Mouse (Mus musculus) thymus, postnatal 4 days (tissue): ENCODE measurements around the gene Ccdc9b.
A peak's percentile ranks its signal among the peaks of the same experiment; 100 is the strongest.

ENCODE experiments used
- DNase-seq: peaks from one replicate; pipeline ENCODE4 v3.0.0; 2021

Gene Ccdc9b

DNA sequence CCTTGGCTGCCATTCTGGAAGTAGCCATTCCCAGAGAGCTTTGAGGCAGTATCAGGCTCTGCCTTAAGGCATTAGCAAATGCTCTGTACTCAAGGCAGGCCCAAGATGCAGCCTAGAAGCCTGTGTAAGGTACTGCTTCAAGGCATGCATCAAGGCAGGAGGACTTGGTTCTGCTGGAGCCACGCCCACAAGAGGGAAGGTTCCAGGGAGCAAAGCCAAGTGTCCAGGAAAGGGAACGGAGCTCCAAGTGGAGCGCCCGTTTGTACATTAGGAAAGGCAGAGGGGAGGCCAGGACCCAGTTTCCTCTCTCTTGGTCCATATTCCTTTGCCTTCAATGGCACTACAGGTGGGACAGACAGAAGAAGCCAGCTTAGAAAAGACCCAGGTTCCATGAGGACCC is 54.0 kb downstream of the Ccdc9b start:
- no peak for DNase-seq

- DNase-seq = peak; percentile 38
Observed at GRCm38 (mm10) chr2:118706436-118706835, 56.0 kb downstream of the Ccdc9b start.
